Mouse (Mus musculus) layer of hippocampus, postnatal 25 days (tissue): Measurements from ENCODE around the gene Irak3. TPM values are rescaled to one million over a fixed set of nuclear protein-coding genes. Genes with fewer than 3 reads are reported as not detected.
A peak's percentile ranks its signal among the peaks of the same experiment; 100 is the strongest.
"Not testable (repeated sequence)": the region's sequence is repeated elsewhere in the genome, so short reads cannot be mapped to it uniquely, and the experiment has no call there.

Source experiments
- DNase-seq, 2 experiments: peaks; one replicate each; pipeline ENCODE4 v3.0.0; 2022; ENCODE audit warnings: mixed read lengths in 2 of 2, low spot score in 1 of 2; ENCODE audit errors: extremely low spot score in 1 of 2
- total RNA-seq, 2 experiments: library from RNA; stranded (reverse); gene quantifications; 2 replicates each; pipeline ENCODE4 v1.2.3; 2021

Irak3 gene
- total RNA-seq, 2 experiments from 2014 or later, result 0.44 to 0.70 TPM

DNA sequence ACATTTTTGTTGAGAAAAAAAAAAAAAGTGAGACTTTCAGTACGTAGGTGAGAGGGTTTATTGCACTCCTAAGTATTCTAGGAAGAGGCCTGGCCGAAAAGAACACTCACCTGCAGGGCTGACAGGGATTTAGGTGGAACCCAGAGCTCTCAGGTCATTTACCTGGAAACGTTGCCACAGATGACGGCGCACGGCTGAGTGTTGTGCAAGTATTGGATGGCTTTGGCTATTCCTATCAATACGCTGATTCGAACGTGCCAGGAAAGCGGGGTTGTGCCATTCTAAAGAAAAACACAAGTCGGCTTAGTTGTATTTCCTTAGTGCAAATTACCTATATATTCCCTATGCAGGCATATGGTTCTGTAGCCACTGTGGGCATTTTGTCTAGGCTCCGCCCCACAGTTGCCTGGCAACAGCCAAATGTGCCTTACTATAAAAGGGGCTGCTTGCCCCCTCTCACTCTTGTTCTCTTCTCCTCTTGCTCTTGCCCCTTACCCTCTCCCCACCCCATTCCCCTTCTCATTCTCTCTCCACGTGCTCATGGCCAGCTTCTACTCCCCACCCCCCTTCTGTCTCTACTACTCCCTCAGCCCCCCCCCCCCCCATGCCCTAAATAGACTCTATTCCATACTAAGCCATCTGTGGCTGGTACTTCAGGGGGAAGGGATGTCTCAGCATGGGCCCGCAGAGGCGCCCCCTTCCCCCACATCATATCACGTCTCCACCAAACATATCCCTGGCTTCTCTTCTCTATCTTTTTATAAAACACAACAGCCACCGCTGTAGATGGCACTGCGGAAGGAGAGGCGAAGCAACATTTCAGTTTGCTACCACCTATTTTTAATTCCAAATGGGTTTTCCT lies 36.8 kb downstream of the Irak3 start:
- DNase-seq, result no peak

DNA sequence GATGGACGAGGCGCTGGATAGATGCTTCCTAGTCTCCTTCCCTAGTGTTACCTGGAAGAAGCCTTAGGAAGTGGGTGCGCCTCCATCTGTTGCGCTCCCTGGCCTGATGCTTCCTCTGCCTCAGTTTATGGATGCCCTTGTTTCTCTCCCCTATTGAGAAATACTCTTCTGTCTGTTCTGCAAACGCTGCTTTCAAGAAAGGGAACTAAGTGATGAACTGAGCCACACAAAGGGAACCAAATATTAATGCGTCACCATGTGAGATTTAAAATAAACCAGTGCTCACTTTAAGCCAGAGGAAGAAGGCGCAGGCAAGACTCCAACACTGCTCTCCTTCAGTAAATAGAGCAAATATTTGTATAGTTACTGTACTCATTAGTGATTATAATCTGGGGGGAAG lies 38.4 kb downstream of the Irak3 start:
- no peak for DNase-seq

DNA sequence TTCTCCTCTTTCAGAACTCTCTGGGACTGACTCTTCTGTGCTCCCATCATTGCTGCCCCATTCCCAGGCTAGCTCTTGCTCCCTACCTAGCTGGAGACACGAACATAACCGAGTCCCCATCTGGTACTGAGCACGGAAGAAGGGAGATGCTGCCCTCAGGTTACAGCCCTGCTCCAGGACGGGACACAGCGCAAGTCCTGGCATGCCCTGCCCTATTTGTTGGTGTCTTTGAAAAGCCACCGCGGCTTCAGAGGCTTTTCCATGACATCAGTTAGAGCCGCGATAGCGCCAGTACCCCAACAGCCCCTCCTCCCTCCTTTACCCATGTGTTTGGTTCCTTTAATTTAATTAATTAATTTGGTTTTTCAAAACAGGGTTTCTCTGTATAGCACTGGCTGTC lies 39.1 kb downstream of the Irak3 start:
- DNase-seq, result no peak

GRCm38 (mm10) chr10:120160533-120160932 lies 41.4 kb downstream of the Irak3 start:
- no peak for DNase-seq

- no peak for DNase-seq
Measured at GRCm38 (mm10) chr10:120153911-120154310, 48.0 kb downstream of the Irak3 start.

GRCm38 (mm10) chr10:120151672-120152071 lies 50.3 kb downstream of the Irak3 start:
- DNase-seq, result no peak

GRCm38 (mm10) chr10:120140916-120141516 lies 60.9 kb downstream of the Irak3 start:
- no peak for DNase-seq

- DNase-seq, result no peak
Measured at GRCm38 (mm10) chr10:120140193-120140592, 61.7 kb downstream of the Irak3 start.

DNA sequence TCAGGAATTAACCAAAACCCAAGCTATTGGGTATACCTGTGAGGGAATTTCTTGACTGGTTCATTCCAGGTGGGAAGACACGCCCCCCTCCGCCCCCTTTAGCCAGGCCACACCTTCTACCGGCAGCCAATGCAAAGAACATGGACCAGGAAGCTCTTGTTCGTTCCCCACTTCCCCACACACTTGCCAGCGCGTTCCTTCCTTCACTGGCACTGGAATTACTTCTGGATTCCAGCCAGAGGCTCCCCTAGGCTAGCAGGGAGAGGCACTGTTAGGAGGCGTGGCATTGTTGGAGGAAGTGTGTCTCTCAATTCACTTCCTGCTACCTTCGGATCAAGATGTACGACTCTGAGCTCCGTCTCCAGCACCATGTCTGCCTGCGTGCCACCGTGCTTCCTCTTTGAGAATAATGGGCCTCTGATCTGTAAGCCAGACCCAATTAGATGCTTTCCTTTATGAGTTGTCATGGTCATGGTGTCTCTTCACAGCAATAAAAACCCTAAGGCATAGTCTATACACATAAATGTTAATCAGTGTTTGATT lies 65.8 kb downstream of the Irak3 start:
- no peak for DNase-seq

DNA sequence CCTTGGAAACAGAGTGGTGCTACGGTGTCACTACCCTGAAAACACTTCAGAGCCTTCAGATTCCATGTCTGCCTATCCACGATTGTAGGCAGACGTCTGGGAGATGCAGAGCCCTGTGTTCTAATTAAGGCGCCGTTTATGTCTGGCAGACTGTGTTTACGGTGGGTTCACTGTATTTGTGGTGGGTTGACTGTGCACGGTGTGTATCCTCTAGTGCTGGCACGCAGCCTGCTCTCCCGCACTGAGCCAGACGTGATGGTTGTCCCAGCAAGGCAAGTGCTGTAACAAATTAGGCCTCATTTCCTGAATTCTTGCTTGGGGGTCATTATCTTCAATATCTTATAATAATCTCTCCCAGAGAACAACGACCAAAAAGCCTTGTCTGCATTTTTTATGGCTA lies 68.2 kb downstream of the Irak3 start:
- DNase-seq, result no peak

DNA sequence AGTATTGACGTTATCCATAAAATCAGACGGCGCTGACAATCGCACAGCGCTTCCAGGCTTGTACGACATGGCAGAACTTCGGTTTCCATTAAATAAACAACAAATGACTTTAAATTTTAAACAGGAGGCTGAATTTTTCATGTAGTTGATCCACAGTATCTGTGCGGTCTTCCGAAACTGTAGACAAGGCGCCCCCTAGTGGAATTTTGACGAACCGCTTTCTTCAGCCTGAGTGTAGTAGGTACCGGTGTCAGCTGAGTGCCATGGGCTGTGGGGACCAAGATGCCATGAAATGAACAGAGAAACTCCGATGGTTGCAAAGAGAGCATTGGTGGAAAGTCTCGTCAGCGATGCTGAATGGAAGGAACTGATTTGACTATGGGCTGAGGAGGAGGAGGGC lies 71.3 kb downstream of the Irak3 start:
- peak; percentile 21 to 68 for DNase-seq

DNA sequence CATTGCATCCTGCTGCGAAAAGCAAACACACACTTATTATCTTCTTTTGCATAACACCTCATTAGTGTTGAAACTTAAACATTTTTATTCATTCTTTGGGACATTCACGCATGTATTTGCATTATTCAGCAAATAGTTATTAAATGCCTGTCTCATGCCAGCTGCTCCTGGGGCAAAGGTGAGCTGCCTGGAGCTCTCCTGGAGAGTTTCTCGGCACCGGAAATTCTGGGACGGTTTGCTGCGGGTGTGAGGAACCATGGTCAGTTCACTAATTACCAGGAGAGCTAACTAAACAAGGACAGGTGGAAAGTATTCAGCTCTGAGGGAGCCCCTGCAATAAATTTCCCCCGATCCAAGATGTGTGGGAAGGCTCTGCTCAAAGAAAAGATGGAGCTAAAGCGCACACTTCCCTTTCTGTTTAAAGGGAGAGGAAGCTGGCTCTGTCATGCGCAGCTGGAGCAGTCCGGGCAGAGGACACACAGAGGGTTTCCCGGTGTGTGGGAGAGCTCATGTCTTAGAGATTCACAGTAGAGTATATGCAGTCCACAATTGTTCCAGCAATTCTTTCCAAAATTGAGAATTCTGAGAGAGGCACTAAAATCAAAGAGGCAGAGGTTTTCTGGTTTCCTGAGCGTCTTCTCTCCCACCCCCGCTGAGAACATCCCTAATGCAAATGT lies 73.2 kb downstream of the Irak3 start:
- no peak for DNase-seq

- no peak for DNase-seq
Measured at GRCm38 (mm10) chr10:120125465-120125857, 76.5 kb downstream of the Irak3 start.

DNA sequence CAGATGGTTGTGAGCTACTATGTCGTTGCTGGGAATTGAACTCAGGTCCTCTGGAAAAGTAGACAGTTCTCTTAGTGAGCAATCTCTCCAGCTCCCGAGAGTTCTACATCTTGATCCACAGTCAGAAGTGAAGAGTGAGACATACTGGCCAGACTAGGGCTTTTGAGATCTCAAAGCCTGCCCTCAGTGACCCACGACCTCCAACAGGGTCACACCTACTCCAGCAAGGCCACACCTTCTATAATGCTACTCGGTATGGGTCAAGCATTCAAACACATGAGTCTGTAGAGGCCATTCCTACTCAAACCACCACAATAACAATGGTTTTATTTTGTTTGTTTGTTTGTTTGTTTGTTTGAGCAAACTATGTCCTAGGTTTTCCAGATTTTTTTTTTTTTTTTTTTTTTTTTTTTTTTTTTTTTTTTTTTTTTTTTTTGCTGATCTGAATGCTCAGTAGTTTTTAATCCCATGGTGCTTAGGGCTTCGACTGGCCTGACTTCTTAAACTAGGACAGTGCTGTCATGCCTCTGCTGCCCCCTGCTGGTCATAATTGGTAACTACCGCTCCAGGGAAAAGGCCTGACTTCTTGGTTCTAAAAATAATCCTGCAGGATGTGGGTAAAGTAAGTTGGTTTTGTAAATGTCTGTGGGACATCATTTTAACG lies 77.0 kb downstream of the Irak3 start:
- DNase-seq, result peak; percentile 77 to 92

- no peak for DNase-seq
Measured at GRCm38 (mm10) chr10:120123721-120124120, 78.2 kb downstream of the Irak3 start.

DNA sequence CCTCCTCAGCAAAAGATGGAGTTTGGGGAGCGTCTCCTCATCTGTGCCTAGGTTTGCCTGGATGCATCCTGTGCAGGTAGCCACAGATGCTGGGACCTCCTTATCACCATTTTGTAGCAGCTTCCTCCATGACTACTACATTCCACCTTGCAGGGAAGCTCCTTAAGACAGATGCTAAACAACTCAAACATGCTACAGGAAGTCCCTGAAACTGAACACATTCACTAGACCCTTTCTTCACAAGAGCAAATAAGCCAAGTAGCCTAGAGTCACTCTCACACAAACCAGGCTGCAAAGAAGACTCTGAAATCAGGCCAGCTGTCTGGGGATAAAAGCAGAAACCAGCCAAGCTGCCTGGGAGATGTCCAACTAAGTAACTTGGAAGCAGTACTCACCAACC lies 86.7 kb downstream of the Irak3 start:
- no peak for DNase-seq

GRCm38 (mm10) chr10:120114493-120114892 lies 87.4 kb downstream of the Irak3 start:
- DNase-seq, result no peak

- DNase-seq, result no peak
Measured at GRCm38 (mm10) chr10:120113980-120114379, 88.0 kb downstream of the Irak3 start.

- DNase-seq, result not testable (repeated sequence)
Measured at GRCm38 (mm10) chr10:120113482-120113881, 88.4 kb downstream of the Irak3 start.

- peak; percentile 88 to 91 for DNase-seq
Measured at GRCm38 (mm10) chr10:120112507-120113396, 89.2 kb downstream of the Irak3 start, which contains the start of gene Helb. Gene Helb (minus strand): TSS chr10:120112987.
